Mouse (Mus musculus): ENCODE results near the gene Pak2. TPM values are rescaled to one million over a fixed set of nuclear protein-coding genes. Genes with fewer than 3 reads are reported as not detected.
A peak's percentile ranks its signal among the peaks of the same experiment; 100 is the strongest.
"Not testable (repeated sequence)": the region's sequence is repeated elsewhere in the genome, so short reads cannot be mapped to it uniquely, and the experiment has no call there.

Gene Pak2
- polyA plus RNA-seq, 1 experiment from 2014 or later = 39.8 TPM

DNA sequence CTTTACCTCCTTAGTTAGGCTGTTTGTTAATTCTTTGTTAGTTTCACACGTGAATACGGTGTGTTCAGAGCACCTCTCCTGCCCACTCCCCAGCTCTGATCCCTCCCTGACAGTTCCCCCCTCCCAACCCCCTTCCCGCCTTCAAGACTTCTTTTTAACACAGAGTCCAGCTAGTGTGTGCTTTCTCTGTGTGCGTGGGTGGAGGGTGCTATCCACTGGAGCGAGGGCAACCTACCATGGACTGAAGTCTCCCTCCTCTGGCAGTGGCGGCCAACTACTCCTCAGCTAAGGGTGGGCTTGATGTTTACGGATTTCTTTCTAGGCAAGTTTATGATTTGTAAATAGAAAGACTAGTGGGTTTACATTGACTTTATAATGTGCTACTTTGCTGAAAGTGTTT is 29.0 kb upstream of the Pak2 start:
- Histone ChIP-seq H3K27me3 (ENCODE audit: insufficient read depth, low read length) (no peaks in the 10 kb centered on the region), H3K27ac (ENCODE audit: low read depth) (no peak overlapping the region), H3K4me1 (ENCODE audit: insufficient read depth) (no peaks in the 10 kb centered on the region), H3K4me3 (ENCODE audit: low read depth, low read length) (no peak overlapping the region), H3K9me3 (ENCODE audit: low read depth, low read length) (no peaks in the 10 kb centered on the region), H3K4me2 (no peak overlapping the region), H3K9ac (no peak overlapping the region), H3K36me3 (ENCODE audit: insufficient read depth) (peaks cover 20% of the 10 kb centered on the region; the same call in 1 of the 2 replicates)
- ATAC-seq (ENCODE audit: insufficient read depth) (no peak), DNase-seq (no peak)
- 72% methylated on average over 7 of the region's 7 CpGs for WGBS
- no peak for TF ChIP-seq CTCF (IDR thresholded peaks at IDR 0.05; ENCODE audit: low read depth)

DNA sequence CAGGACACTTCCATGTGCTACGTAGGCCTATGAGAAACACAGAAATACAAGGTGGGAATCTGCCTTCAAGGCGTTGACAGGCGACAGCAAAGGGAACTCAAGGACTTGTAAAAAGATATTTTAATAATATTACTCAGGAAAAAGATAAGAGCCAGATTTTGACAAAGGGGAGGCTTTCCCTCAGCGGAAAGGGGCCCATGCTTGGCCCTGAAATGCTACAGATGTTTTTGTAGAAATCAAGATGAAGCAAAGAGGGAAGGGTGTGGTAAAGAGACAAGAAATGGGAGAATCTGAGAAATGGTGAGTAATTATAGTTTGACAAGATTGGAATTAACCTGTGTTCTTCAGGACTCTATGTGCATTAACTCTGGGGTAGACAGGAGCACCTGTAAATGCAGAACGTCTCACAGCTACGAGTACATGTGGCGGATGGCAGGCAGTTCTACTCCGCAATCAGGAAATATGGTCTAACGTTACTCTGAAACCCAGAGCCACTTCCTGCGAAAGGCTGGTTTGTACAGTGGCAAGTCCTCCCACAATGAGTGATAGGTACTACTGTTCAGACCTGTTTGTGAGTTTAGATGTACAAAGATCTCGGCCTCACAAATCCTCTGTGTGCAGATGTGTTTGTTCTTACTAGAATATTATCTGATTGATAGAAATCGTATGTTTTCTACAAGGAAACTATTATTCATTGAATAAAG is 28.4 kb upstream of the Pak2 start:
- 88% methylated on average over 12 of the region's 12 CpGs for WGBS
- no peak for TF ChIP-seq CTCF (IDR thresholded peaks at IDR 0.05; ENCODE audit: low read depth)
- peaks cover 23% of the 10 kb centered on the region; the same call in 1 of the 2 replicates for H3K36me3 ChIP-seq (ENCODE audit: insufficient read depth)
- H3K9ac ChIP-seq = no peak overlapping the region
- no peak overlapping the region for H3K27ac ChIP-seq (ENCODE audit: low read depth)
- H3K27me3 ChIP-seq (ENCODE audit: insufficient read depth, low read length) = no peaks in the 10 kb centered on the region
- DNase-seq = no peak
- no peak overlapping the region for H3K4me3 ChIP-seq (ENCODE audit: low read depth, low read length)
- H3K4me2 ChIP-seq = no peak overlapping the region
- no peaks in the 10 kb centered on the region for H3K9me3 ChIP-seq (ENCODE audit: low read depth, low read length)
- no peak for ATAC-seq (ENCODE audit: insufficient read depth)
- H3K4me1 ChIP-seq (ENCODE audit: insufficient read depth) = no peaks in the 10 kb centered on the region

DNA sequence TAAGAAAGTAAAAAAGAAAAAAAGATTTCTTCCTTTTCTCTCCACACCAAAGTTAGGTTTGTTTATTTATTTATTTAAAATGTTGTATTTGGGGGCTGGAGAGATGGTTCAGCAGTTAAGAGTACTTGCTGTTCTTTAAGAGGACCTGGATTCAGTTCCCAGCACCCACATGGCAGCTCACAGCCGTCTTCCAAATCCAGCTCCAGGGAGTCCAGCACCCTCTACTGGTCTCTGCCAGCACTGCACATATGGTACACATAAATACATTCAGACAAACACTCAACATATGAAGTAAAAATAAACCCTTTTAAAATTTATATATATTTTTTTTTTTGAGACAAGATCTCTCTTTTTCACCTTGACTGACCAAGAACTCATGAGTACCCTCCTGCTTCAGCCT is 26.6 kb upstream of the Pak2 start:
- peak; percentile 6; the same call in 1 of the 2 replicates for TF ChIP-seq CTCF (IDR thresholded peaks at IDR 0.05; ENCODE audit: low read depth)
- DNase-seq (no peak), ATAC-seq (ENCODE audit: insufficient read depth) (no peak)
- no peaks in the 10 kb centered on the region for H3K9me3 ChIP-seq (ENCODE audit: low read depth, low read length)
- H3K4me3 ChIP-seq (ENCODE audit: low read depth, low read length) = no peak overlapping the region
- no peak overlapping the region for H3K4me2 ChIP-seq
- peaks cover 28% of the 10 kb centered on the region; the same call in 1 of the 2 replicates for H3K36me3 ChIP-seq (ENCODE audit: insufficient read depth)
- no peak overlapping the region for H3K9ac ChIP-seq
- no peak overlapping the region for H3K27ac ChIP-seq (ENCODE audit: low read depth)
- H3K27me3 ChIP-seq (ENCODE audit: insufficient read depth, low read length) = no peaks in the 10 kb centered on the region
- WGBS = 90% methylated on average over 1 of the region's 1 CpGs
- H3K4me1 ChIP-seq (ENCODE audit: insufficient read depth) = no peaks in the 10 kb centered on the region

DNA sequence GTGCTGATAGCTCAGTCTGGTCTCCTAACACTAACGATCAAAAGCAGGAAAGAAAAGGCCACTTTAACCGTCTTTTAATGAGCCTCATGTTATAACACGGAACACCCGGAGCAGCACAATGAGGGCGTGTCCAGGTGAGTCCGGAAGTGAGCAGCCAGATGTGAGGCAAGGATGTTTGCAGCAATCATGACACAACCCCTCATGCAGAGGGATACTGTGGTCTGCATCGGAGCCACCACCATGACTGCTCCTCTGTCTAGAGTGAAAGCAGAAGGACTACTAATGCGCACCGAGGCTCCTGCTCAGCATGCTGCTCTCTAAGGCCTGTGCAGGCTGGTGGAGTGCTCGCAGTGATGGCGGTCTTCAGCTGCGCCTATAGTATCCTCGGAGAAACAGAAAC is 23.2 kb upstream of the Pak2 start:
- Histone ChIP-seq H3K4me3 (ENCODE audit: low read depth, low read length) (no peak overlapping the region), H3K9me3 (ENCODE audit: low read depth, low read length) (no peaks in the 10 kb centered on the region), H3K4me2 (no peak overlapping the region), H3K36me3 (ENCODE audit: insufficient read depth) (peaks cover 21% of the 10 kb centered on the region; the same call in 1 of the 2 replicates), H3K9ac (no peak overlapping the region), H3K4me1 (ENCODE audit: insufficient read depth) (no peaks in the 10 kb centered on the region), H3K27ac (ENCODE audit: low read depth) (no peak overlapping the region), H3K27me3 (ENCODE audit: insufficient read depth, low read length) (no peaks in the 10 kb centered on the region)
- TF ChIP-seq CTCF (IDR thresholded peaks at IDR 0.05; ENCODE audit: low read depth) = no peak
- ATAC-seq (ENCODE audit: insufficient read depth) (no peak), DNase-seq (no peak)
- WGBS = 91% methylated on average over 13 of the region's 13 CpGs

DNA sequence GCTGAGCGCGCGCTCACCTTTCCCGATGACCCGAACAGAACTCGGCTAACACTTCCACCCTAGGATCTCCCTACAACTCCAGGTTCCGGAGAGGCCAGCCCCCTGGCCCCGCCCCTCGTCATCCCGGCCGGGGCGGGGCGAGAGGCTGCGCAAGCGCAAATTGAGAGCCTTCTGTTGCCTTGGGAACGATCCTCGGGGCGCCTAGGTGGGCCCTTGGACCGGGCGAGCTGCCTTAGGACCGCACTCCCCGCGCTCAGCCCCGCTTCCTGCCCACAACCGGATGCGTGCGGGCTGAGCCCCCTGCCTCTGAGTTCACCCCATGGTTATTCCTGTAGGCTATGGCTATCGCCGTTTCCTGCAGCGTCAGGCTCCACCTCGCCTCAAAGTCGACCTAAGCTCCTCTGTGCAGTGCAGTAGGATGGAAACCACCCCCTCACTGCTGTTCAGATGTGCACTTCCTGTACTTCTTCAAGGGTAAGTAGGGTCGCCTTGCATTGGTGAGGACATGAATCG is 20.6 kb upstream of the Pak2 start, which contains the start of the genes Pigx and Cep19:
Pigx (minus strand) TSS at position 103 of the 513 bp plus-strand sequence.
Cep19 (plus strand) TSS at position 163 of the 513 bp plus-strand sequence.
- H3K4me1 ChIP-seq (ENCODE audit: insufficient read depth) = no peaks in the 10 kb centered on the region
- no peak for TF ChIP-seq CTCF (IDR thresholded peaks at IDR 0.05; ENCODE audit: low read depth)
- H3K9me3 ChIP-seq (ENCODE audit: low read depth, low read length) = no peaks in the 10 kb centered on the region
- H3K9ac ChIP-seq = peak within 1 kb of the TSS; percentile 87
- peak within 1 kb of the TSS; percentile 86 for H3K27ac ChIP-seq (ENCODE audit: low read depth)
- under 1% methylated on average over 34 of the region's 34 CpGs for WGBS
- ATAC-seq (ENCODE audit: insufficient read depth) = peak; percentile 97
- H3K4me3 ChIP-seq (ENCODE audit: low read depth, low read length) = peak within 1 kb of the TSS; percentile 88
- DNase-seq = peak; percentile 96
- H3K27me3 ChIP-seq (ENCODE audit: insufficient read depth, low read length) = no peaks in the 10 kb centered on the region
- H3K4me2 ChIP-seq = peak within 1 kb of the TSS; percentile 85
- peaks cover 18% of the 10 kb centered on the region for H3K36me3 ChIP-seq (ENCODE audit: insufficient read depth)

DNA sequence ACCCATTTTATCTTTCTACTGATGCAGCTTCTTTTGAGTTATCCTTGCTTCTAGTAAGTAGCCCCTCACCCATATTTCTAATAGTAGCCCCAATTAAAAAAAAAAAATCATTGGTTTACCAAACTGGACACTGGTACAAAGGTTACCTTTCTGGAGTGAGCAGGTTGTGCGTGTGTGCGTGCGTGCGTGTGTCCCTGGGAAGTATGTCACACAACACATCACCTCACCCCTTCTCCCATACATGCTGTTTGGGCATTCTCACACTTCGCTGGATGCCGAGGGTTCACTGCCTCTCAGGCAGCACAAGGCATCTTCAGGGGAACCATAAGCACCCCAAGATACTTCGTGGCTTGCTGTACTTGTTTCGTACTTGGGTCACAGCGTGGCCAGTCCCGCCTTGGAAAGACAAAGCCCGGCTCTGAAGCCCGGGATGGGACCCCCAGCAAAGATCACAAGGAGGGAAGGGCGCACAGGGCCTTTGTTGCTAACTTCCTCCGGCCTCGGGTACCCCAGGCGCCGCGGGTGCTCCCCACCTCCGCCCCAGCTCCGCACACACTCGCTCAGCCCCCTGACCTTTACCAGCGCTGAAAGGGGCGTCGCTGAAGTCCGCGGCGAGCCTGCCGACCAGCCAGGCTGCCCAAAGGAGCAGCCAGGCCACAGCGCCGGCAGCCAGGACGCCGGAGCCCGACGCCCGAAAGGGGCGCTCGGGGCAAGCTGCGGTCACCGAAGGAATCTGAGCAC is 19.9 kb upstream of the Pak2 start:
- WGBS = under 1% methylated on average over 39 of the region's 39 CpGs
- H3K4me2 ChIP-seq = peak overlapping the region; percentile 85
- DNase-seq (no peak), ATAC-seq (ENCODE audit: insufficient read depth) (peak; percentile 79)
- H3K9me3 ChIP-seq (ENCODE audit: low read depth, low read length) = no peaks in the 10 kb centered on the region
- peak overlapping the region; percentile 87 for H3K9ac ChIP-seq
- peak overlapping the region; percentile 86 for H3K27ac ChIP-seq (ENCODE audit: low read depth)
- peaks cover 20% of the 10 kb centered on the region for H3K36me3 ChIP-seq (ENCODE audit: insufficient read depth)
- no peaks in the 10 kb centered on the region for H3K27me3 ChIP-seq (ENCODE audit: insufficient read depth, low read length)
- H3K4me1 ChIP-seq (ENCODE audit: insufficient read depth) = no peaks in the 10 kb centered on the region
- no peak for TF ChIP-seq CTCF (IDR thresholded peaks at IDR 0.05; ENCODE audit: low read depth)
- H3K4me3 ChIP-seq (ENCODE audit: low read depth, low read length) = peak overlapping the region; percentile 88

DNA sequence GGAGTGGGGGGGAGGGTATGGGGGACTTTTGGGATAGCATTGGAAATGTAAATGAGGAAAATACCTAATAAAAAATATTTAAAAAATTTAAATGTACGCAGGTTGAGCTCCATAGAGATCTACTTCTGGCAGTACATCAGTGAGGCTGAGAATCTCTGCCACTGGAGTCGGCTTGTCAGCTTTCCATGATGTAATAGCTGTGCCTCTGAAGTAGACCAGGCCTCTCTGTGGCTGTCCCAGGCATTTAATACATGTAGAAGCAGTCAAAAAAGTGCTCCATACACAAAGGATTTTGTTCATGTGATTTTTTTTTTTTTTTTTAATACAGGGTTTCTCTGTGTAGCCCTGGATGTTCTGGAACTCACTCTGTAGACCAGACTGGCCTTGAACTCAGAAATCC is 18.6 kb upstream of the Pak2 start:
- not testable (repeated sequence) for H3K4me2 ChIP-seq; H3K9me3 ChIP-seq (ENCODE audit: low read depth, low read length); DNase-seq; H3K27me3 ChIP-seq (ENCODE audit: insufficient read depth, low read length); H3K4me3 ChIP-seq (ENCODE audit: low read depth, low read length); ATAC-seq (ENCODE audit: insufficient read depth); H3K27ac ChIP-seq (ENCODE audit: low read depth); H3K9ac ChIP-seq; H3K4me1 ChIP-seq (ENCODE audit: insufficient read depth)
- peaks cover 18% of the 10 kb centered on the region for H3K36me3 ChIP-seq (ENCODE audit: insufficient read depth)
- 78% methylated on average over 2 of the region's 2 CpGs for WGBS

Data from lung, embryonic 14.5 days (tissue).